Mouse (Mus musculus): ENCODE results near the gene Uspl1.

Uspl1 gene

DNA sequence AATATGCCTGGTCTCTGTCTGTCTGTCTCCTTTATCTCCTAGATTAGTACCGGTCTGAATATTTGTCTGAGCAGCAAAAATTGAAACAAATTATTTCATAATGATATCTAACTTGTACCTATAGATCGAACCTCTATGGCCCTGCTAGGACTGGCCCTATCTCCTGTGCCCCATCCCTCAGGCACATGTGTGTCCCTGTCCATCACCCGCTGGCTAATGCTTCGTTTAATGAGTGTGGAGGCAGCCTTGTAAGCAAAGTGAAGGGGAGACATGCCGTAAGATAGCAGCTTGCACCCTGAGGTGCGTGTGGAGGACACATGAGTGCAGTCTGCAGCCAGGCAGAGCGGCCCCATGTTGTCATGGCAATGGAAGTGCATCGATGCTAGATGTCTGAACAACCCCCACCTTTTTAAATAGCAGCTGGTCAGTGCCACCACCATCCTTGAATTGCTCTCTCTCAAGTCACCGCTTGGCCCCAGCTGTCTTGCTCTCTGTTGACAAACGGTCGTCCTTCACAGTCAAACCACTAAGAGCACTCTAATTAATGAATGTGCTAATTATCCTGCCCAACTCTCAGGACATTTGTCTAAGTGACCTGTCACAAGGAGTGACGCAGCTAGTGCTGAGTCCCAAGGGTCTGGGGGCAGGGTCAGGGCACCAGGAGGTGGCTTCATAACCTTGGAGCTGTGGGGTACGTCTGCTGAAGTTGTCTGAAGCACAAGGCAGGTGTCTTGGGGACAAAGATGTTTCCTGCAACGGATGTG is 73.5 kb downstream of the Uspl1 start:
- no peak for DNase-seq (ENCODE audit: low spot score in 2 of 2)

DNA sequence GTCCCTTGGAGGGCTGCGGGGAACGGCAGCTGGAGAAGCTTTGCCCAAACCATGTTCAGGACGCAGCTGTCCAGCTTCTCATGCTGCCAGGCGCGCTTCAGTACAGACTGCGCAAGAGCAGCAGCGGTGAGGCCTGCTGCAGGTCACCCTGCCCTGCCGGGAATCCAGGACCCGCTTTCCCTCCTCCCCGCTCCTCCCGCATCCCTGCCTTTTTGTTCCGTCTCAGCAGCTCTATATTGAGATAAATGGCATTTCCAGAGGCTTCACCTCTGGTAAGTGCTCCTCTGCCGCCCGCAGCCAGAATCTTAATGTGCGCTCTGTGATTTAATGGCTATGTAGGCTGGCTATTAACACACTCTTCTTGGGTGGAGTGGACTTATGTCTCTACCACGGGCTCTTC is 74.9 kb downstream of the Uspl1 start:
- no peak for DNase-seq (ENCODE audit: low spot score in 2 of 2)

DNA sequence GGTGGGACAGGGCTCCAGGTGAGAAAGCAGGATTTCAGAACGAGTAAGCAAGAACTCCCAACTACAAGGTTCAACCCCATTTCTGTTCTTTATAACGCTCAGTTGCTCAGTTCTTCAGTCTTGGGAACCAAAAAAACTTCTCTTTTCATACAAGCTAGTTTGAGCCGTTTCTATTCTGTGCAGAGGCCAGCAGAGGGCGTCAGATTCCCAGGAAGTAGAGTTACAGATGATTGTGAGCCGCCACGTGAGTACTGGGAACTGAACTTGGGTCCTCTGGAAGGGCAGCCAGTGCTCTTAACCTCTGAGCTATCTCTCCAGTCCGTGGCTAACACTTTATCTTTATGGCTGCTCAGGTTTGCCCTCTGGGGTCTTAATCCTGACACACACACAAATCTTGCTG is 77.3 kb downstream of the Uspl1 start:
- DNase-seq (ENCODE audit: low spot score in 2 of 2) = no peak

DNA sequence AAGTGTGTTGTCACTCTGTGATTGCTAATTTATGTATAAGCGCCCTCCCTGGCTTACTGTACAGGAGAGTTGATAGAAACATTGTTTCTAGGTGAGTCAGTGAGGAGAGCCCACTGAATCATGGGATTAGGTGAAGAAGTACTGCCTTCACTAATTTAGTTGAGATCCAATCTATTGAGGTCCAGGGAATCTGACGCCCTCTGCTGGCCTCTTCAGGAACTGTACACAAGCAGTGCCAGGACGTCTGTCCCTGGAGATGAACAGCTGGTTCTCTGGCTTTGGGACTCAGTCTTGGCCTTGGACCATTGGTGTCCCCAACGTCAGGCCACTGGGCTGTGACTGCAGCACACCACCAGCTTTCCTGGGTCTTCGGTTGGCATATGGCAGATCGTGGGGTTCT is 77.7 kb downstream of the Uspl1 start:
- peak; percentile 44 to 70 for DNase-seq (ENCODE audit: low spot score in 2 of 2)

DNA sequence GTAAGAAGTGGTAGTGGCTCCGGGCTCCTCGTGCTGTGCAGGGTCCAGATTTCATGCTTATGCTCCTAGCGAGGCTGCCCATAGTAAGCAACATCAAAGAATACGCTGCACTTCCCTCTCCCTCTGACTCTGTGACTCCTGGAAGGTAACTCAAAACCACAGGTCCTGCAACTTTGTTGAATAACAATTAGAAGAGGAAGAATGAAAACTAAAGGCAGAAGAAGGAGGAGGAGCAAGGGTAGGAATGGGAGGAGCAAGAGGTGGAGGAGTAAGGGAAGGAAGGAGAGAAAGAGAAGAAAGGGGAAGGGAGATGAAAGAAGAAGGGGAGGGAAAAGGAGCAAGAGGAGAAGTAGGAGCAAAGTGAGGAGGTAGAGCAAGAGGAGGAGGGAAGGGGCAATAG is 80.3 kb downstream of the Uspl1 start, which contains the start of gene Alox5ap:
Gene Alox5ap (plus strand): TSS at position 363 of the 400 bp plus-strand sequence.
- DNase-seq (ENCODE audit: low spot score in 2 of 2) = no peak

DNA sequence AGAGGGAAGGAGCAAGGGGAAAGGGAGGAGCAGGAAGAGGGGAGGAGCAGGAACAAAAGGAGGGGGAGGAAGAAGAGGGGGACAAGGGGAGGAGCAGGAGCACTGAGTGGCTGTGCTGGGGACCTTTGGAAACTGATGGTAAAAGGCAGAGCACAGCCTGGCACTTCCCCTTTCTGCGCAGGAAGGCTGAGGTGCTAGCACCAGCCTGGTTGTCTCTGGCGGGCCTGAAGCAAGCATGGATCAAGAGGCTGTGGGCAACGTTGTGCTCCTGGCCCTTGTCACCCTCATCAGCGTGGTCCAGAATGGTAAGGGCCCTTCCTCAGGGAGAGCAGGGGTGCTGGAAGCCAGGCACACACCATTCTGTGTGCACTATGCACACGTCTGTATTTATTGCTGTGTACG is 80.7 kb downstream of the Uspl1 start:
- peak in 1 of 2 experiments; percentile 58 for DNase-seq (ENCODE audit: low spot score in 2 of 2)

Data from spleen, postnatal 10 days (tissue).